Mouse (Mus musculus): ENCODE results near the gene Irx4. TPM values are rescaled to one million over a fixed set of nuclear protein-coding genes. Genes with fewer than 3 reads are reported as not detected.

The Irx4 gene
- polyA plus RNA-seq, 1 experiment from 2014 or later, result 1.7 TPM

GRCm38 (mm10) chr13:73306085-73306410 is 45.8 kb downstream of the Irx4 start:
- Histone ChIP-seq H3K27ac (replicated peaks) (peak overlapping the region; percentile 78), H3K36me3 (no peaks in the 10 kb centered on the region), H3K4me1 (peaks cover 46% of the 10 kb centered on the region), H3K4me3 (no peak overlapping the region), H3K27me3 (ENCODE audit: low read depth, poor library complexity, severe bottlenecking) (peaks cover 55% of the 10 kb centered on the region), H3K9me3 (replicated peaks) (no peaks in the 10 kb centered on the region)
- no peak for DNase-seq (ENCODE audit: low spot score)
- WGBS, result 45% methylated on average over 4 of the region's 4 CpGs

- WGBS, result 53% methylated on average over 4 of the region's 4 CpGs
- Histone ChIP-seq H3K27me3 (ENCODE audit: low read depth, poor library complexity, severe bottlenecking) (peaks cover 57% of the 10 kb centered on the region), H3K36me3 (no peaks in the 10 kb centered on the region), H3K4me3 (no peak overlapping the region), H3K9me3 (replicated peaks) (no peaks in the 10 kb centered on the region), H3K4me1 (peaks cover 46% of the 10 kb centered on the region), H3K27ac (replicated peaks) (0 out of 2 replicates have a peak overlapping the region, but pooled peaks have one; percentile 29)
- no peak for DNase-seq (ENCODE audit: low spot score)
Observed at GRCm38 (mm10) chr13:73306430-73306829, 46.2 kb downstream of the Irx4 start.

GRCm38 (mm10) chr13:73310183-73310929 is 50.1 kb downstream of the Irx4 start:
- H3K4me3 ChIP-seq, result no peak overlapping the region
- H3K36me3 ChIP-seq, result no peaks in the 10 kb centered on the region
- H3K9me3 ChIP-seq (replicated peaks), result no peaks in the 10 kb centered on the region
- DNase-seq (ENCODE audit: low spot score), result peak; percentile 72
- H3K27ac ChIP-seq (replicated peaks), result 0 out of 2 replicates have a peak overlapping the region, but pooled peaks have one; percentile 19
- H3K27me3 ChIP-seq (ENCODE audit: low read depth, poor library complexity, severe bottlenecking), result peaks cover 47% of the 10 kb centered on the region
- 24% methylated on average over 8 of the region's 8 CpGs for WGBS
- peaks cover 28% of the 10 kb centered on the region for H3K4me1 ChIP-seq

Other genes starting within 250 kb of the Irx4 start
- 130 and 149 TPM in 2 replicates for gene Mrpl36, start 68.0 kb downstream of the Irx4 start, polyA plus RNA-seq (2016; fragmentation: Nextera tagmentation; extraction: Ambion mirVana)
- gene Ndufs6, start 68.1 kb downstream of the Irx4 start, polyA plus RNA-seq (2016; fragmentation: Nextera tagmentation; extraction: Ambion mirVana), result 386 and 389 TPM in 2 replicates
- 65.3 and 66.6 TPM in 2 replicates for gene Lpcat1, start 206.7 kb downstream of the Irx4 start, polyA plus RNA-seq (2016; fragmentation: Nextera tagmentation; extraction: Ambion mirVana)

Measured in midbrain, embryonic 10.5 days (tissue).